Mouse (Mus musculus) embryo, embryonic 9.5 days (tissue): Measurements from ENCODE around the gene Tango2.

ENCODE experiments used
- DNase-seq: peaks from one replicate; pipeline ENCODE4 v3.0.0-alpha.2; 2017; ENCODE audit errors: extremely low spot score

Tango2 gene

DNA sequence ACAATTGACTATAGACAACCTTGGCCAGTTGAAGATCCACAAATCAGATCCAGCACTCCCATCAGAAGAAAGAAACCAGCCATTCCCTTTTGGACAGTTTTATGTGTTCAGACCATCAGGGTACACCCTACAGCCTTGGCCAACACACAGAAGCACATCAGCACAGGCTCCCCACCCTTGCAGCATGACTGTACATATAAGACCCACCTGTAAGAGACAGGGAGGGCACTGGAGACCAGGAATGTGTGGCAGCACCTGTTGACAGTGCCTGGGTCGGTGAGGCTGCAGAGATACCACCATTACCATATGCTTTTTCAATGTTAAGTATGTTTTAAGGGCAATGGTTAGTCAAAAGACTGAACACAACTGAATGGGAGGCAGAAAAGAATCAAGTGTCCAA lies 94.0 kb downstream of the Tango2 start:
- no peak for DNase-seq

DNA sequence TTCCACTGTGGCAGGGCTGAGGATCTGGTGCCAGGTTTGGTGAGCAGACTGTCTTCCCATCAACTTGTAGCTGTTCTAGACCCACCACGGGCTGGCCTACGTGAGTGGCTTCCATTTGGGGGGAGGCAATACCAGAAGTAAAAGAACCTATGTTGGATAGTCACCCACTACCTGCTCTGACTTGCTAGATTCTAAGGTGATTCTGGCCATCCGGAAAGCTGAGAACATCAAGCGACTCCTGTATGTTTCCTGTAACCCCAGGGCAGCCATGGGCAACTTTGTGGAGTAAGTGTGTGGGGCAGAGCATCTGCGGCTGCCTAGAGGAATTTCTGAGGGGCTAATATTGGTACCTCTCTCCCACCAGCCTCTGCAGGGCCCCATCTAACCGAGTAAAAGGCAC lies 95.2 kb downstream of the Tango2 start:
- no peak for DNase-seq

DNA sequence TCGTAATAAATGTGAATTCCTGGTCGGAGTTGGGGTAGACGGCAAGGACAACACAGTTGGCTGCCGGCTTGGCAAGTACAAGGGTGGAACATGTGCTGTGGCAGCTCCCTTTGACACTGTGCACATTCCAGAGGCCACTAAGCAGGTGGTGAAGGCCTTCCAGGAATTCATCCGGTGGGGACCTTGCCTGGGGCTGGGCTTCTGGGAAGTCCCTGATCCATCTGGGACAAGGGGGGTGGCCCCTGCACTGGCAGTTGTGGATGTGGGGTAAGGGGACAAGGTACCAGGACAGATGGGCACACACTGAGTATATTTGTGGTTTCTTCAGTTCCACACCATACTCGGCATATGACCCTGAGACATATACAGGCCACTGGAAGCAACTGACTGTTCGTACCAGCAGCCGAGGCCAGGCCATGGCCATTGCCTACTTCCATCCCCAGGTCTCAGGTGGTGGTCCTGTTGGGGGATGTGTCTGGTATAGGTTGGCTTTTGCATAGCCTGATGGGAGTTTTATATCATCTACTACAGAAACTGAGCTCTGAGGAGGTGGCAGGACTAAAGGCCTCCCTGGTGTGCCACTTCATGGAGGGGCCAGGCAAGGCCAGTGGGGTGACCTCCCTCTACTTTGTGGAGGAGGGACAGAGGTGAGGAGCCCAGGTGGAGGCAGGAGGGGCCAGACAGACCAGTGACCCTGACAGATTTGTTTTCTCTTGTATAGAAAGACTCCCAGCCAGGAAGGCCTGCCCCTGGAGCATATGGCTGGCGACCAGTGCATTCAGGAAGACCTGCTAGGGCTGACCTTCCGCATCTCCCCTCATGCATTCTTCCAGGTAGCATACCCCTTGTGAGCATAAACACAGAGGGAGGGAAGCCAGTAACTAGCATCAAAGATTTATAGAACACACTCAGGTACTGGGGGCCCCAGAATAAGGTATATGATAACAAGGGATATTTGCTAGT lies 96.8 kb downstream of the Tango2 start:
- peak; percentile 31 for DNase-seq
